23 mouse cellular contexts compared by ENCODE assay signal in genomic region chr8:128283365-128283764, GRCm38 (mm10).
"Had no signal": no experiment of that assay in that cellular context is flagged by ENCODE, and none has a peak within 500 bp of the region (broad histone marks: within the 10 kb centered on the region; RNA-seq: fewer than 3 reads in every experiment).

No protein-coding gene starts in this region.

- H3K4me1 ChIP-seq: liver, embryonic 12.5 days; liver, embryonic 15.5 days; lung, embryonic 15.5 days; midbrain, embryonic 12.5 days; midbrain, embryonic 15.5 days; neural tube, embryonic 12.5 days; neural tube, embryonic 15.5 days had no signal

- H3K36me3 ChIP-seq: limb, embryonic 10.5 days; limb, embryonic 13.5 days; liver, embryonic 12.5 days; liver, embryonic 15.5 days; lung, embryonic 15.5 days; midbrain, embryonic 12.5 days; midbrain, embryonic 15.5 days; neural tube, embryonic 12.5 days; neural tube, embryonic 15.5 days had no signal

- H3K9ac ChIP-seq: limb, embryonic 13.5 days; liver, embryonic 12.5 days; liver, embryonic 15.5 days; lung, embryonic 15.5 days; midbrain, embryonic 12.5 days; midbrain, embryonic 15.5 days; neural tube, embryonic 12.5 days; neural tube, embryonic 15.5 days had no signal

- ATAC-seq: liver, embryonic 12.5 days; midbrain, embryonic 15.5 days had no signal

- H3K4me3 ChIP-seq: layer of hippocampus, adult 2 months; limb, embryonic 10.5 days; limb, embryonic 13.5 days; liver, embryonic 12.5 days; liver, embryonic 15.5 days; lung, embryonic 15.5 days; midbrain, embryonic 12.5 days; midbrain, embryonic 15.5 days; neural tube, embryonic 12.5 days; neural tube, embryonic 15.5 days had no signal

- H3K4me2 ChIP-seq: limb, embryonic 13.5 days; liver, embryonic 12.5 days; liver, embryonic 15.5 days; lung, embryonic 15.5 days; midbrain, embryonic 12.5 days; midbrain, embryonic 15.5 days; neural tube, embryonic 12.5 days; neural tube, embryonic 15.5 days had no signal

- H3K9me3 ChIP-seq: limb, embryonic 10.5 days; limb, embryonic 13.5 days; liver, embryonic 12.5 days; liver, embryonic 15.5 days; lung, embryonic 15.5 days; midbrain, embryonic 12.5 days; midbrain, embryonic 15.5 days; neural tube, embryonic 12.5 days; neural tube, embryonic 15.5 days had no signal

- H3K27me3 ChIP-seq: limb, embryonic 13.5 days; liver, embryonic 12.5 days; liver, embryonic 15.5 days; lung, embryonic 15.5 days; midbrain, embryonic 12.5 days; midbrain, embryonic 15.5 days; neural tube, embryonic 12.5 days; neural tube, embryonic 15.5 days had no signal

- H3K27ac ChIP-seq: kidney, postnatal 0 days; layer of hippocampus, adult 2 months; limb, embryonic 10.5 days; limb, embryonic 13.5 days; liver, embryonic 12.5 days; liver, embryonic 15.5 days; lung, embryonic 15.5 days; midbrain, embryonic 12.5 days; midbrain, embryonic 15.5 days; neural tube, embryonic 12.5 days; neural tube, embryonic 15.5 days had no signal

- DNase-seq: kidney, adult 2 months; kidney, postnatal 25 days; layer of hippocampus, adult 9-11 months; liver; lung, adult 18-20 months; lung, postnatal 10 days; lung, postnatal 36 days; right cerebral cortex, adult 18-20 months; right cerebral cortex, postnatal 14 days; spleen, adult 18-20 months; thymus, adult 2 months; thymus, postnatal 14 days had no signal
